Mouse (Mus musculus): ENCODE data around the gene Odc1. TPM values are rescaled to one million over a fixed set of nuclear protein-coding genes. Genes with fewer than 3 reads are reported as not detected.
A peak's percentile ranks its signal among the peaks of the same experiment; 100 is the strongest.

The Odc1 gene
- polyA plus RNA-seq, 1 experiment from 2014 or later: 113 TPM

GRCm38 (mm10) chr12:17554200-17554951 is 9.8 kb downstream of the Odc1 start:
- 31% methylated on average over 15 of the region's 15 CpGs for WGBS
- 0 out of 2 replicates have a peak, but pooled peaks cover 2% of the 10 kb centered on the region for H3K9me3 ChIP-seq (replicated peaks; ENCODE audit: control insufficient read depth, low read length)
- peaks cover 16% of the 10 kb centered on the region for H3K36me3 ChIP-seq (ENCODE audit: control insufficient read depth, insufficient read depth)
- no peaks in the 10 kb centered on the region for H3K27me3 ChIP-seq (ENCODE audit: control insufficient read depth, insufficient read depth, low read length)
- H3K27ac ChIP-seq (ENCODE audit: low read length): no peak overlapping the region
- H3K4me1 ChIP-seq (ENCODE audit: control insufficient read depth, insufficient read depth, low read length): peaks cover 16% of the 10 kb centered on the region
- H3K9ac ChIP-seq (ENCODE audit: low read length): no peak overlapping the region
- no peak overlapping the region for H3K4me3 ChIP-seq (ENCODE audit: low read length)
- H3K4me2 ChIP-seq (ENCODE audit: low read depth, low read length): no peak overlapping the region
- peak; percentile 54; the same call in 1 of the 2 replicates for ATAC-seq (replicated peaks; ENCODE audit: extremely low read depth, insufficient read depth, low FRiP score)

GRCm38 (mm10) chr12:17556430-17557343 is 12.1 kb downstream of the Odc1 start:
- no peaks in the 10 kb centered on the region for H3K27me3 ChIP-seq (ENCODE audit: control insufficient read depth, insufficient read depth, low read length)
- 27% methylated on average over 21 of the region's 21 CpGs for WGBS
- no peak overlapping the region; the same call in 1 of the 2 replicates for H3K9ac ChIP-seq (ENCODE audit: low read length)
- H3K9me3 ChIP-seq (replicated peaks; ENCODE audit: control insufficient read depth, low read length): 0 out of 2 replicates have a peak, but pooled peaks cover 2% of the 10 kb centered on the region
- no peak overlapping the region for H3K4me3 ChIP-seq (ENCODE audit: low read length)
- peaks cover 2% of the 10 kb centered on the region for H3K36me3 ChIP-seq (ENCODE audit: control insufficient read depth, insufficient read depth)
- no peak overlapping the region for H3K27ac ChIP-seq (ENCODE audit: low read length)
- ATAC-seq (replicated peaks; ENCODE audit: extremely low read depth, insufficient read depth, low FRiP score): 0 out of 2 replicates have a peak, but pooled peaks have one; percentile 37
- H3K4me2 ChIP-seq (ENCODE audit: low read depth, low read length): peak overlapping the region; percentile 58
- peaks cover 16% of the 10 kb centered on the region for H3K4me1 ChIP-seq (ENCODE audit: control insufficient read depth, insufficient read depth, low read length)

- H3K4me1 ChIP-seq (ENCODE audit: control insufficient read depth, insufficient read depth, low read length): peaks cover 16% of the 10 kb centered on the region
- no peak for ATAC-seq (replicated peaks; ENCODE audit: extremely low read depth, insufficient read depth, low FRiP score)
- H3K27ac ChIP-seq (ENCODE audit: low read length): no peak overlapping the region
- WGBS: 22% methylated on average over 7 of the region's 7 CpGs
- H3K4me2 ChIP-seq (ENCODE audit: low read depth, low read length): peak overlapping the region; percentile 58
- no peaks in the 10 kb centered on the region for H3K36me3 ChIP-seq (ENCODE audit: control insufficient read depth, insufficient read depth)
- 0 out of 2 replicates have a peak, but pooled peaks cover 2% of the 10 kb centered on the region for H3K9me3 ChIP-seq (replicated peaks; ENCODE audit: control insufficient read depth, low read length)
- no peak overlapping the region for H3K9ac ChIP-seq (ENCODE audit: low read length)
- H3K4me3 ChIP-seq (ENCODE audit: low read length): no peak overlapping the region
- H3K27me3 ChIP-seq (ENCODE audit: control insufficient read depth, insufficient read depth, low read length): no peaks in the 10 kb centered on the region
Measured at GRCm38 (mm10) chr12:17557344-17557966, 12.9 kb downstream of the Odc1 start.

GRCm38 (mm10) chr12:17557967-17558345 is 13.4 kb downstream of the Odc1 start:
- no peak overlapping the region for H3K9ac ChIP-seq (ENCODE audit: low read length)
- no peak overlapping the region for H3K4me3 ChIP-seq (ENCODE audit: low read length)
- no peak overlapping the region for H3K27ac ChIP-seq (ENCODE audit: low read length)
- H3K4me1 ChIP-seq (ENCODE audit: control insufficient read depth, insufficient read depth, low read length): peaks cover 16% of the 10 kb centered on the region
- H3K9me3 ChIP-seq (replicated peaks; ENCODE audit: control insufficient read depth, low read length): 0 out of 2 replicates have a peak, but pooled peaks cover 2% of the 10 kb centered on the region
- no peak for ATAC-seq (replicated peaks; ENCODE audit: extremely low read depth, insufficient read depth, low FRiP score)
- H3K27me3 ChIP-seq (ENCODE audit: control insufficient read depth, insufficient read depth, low read length): no peaks in the 10 kb centered on the region
- H3K36me3 ChIP-seq (ENCODE audit: control insufficient read depth, insufficient read depth): no peaks in the 10 kb centered on the region
- 64% methylated on average over 2 of the region's 2 CpGs for WGBS
- H3K4me2 ChIP-seq (ENCODE audit: low read depth, low read length): no peak overlapping the region

- Histone ChIP-seq H3K36me3 (ENCODE audit: control insufficient read depth, insufficient read depth) (no peaks in the 10 kb centered on the region), H3K9me3 (replicated peaks; ENCODE audit: control insufficient read depth, low read length) (0 out of 2 replicates have a peak, but pooled peaks cover 2% of the 10 kb centered on the region), H3K4me3 (ENCODE audit: low read length) (no peak overlapping the region), H3K27me3 (ENCODE audit: control insufficient read depth, insufficient read depth, low read length) (no peaks in the 10 kb centered on the region), H3K9ac (ENCODE audit: low read length) (no peak overlapping the region), H3K4me2 (ENCODE audit: low read depth, low read length) (no peak overlapping the region), H3K4me1 (ENCODE audit: control insufficient read depth, insufficient read depth, low read length) (peaks cover 1% of the 10 kb centered on the region), H3K27ac (ENCODE audit: low read length) (no peak overlapping the region)
- no peak for ATAC-seq (replicated peaks; ENCODE audit: extremely low read depth, insufficient read depth, low FRiP score)
- WGBS: 84% methylated on average over 1 of the region's 1 CpGs
Measured at GRCm38 (mm10) chr12:17562396-17562795, 17.8 kb downstream of the Odc1 start.

GRCm38 (mm10) chr12:17565393-17566045 is 20.9 kb downstream of the Odc1 start:
- no peak overlapping the region for H3K4me3 ChIP-seq (ENCODE audit: low read length)
- H3K27ac ChIP-seq (ENCODE audit: low read length): no peak overlapping the region
- no peaks in the 10 kb centered on the region for H3K9me3 ChIP-seq (replicated peaks; ENCODE audit: control insufficient read depth, low read length)
- no peaks in the 10 kb centered on the region for H3K36me3 ChIP-seq (ENCODE audit: control insufficient read depth, insufficient read depth)
- H3K27me3 ChIP-seq (ENCODE audit: control insufficient read depth, insufficient read depth, low read length): no peaks in the 10 kb centered on the region
- WGBS: 72% methylated on average over 3 of the region's 3 CpGs
- no peak overlapping the region for H3K9ac ChIP-seq (ENCODE audit: low read length)
- no peak for ATAC-seq (replicated peaks; ENCODE audit: extremely low read depth, insufficient read depth, low FRiP score)
- H3K4me2 ChIP-seq (ENCODE audit: low read depth, low read length): no peak overlapping the region
- no peaks in the 10 kb centered on the region for H3K4me1 ChIP-seq (ENCODE audit: control insufficient read depth, insufficient read depth, low read length)

GRCm38 (mm10) chr12:17566046-17566408 is 21.4 kb downstream of the Odc1 start:
- WGBS: 57% methylated on average over 1 of the region's 1 CpGs
- H3K4me3 ChIP-seq (ENCODE audit: low read length): no peak overlapping the region
- H3K9ac ChIP-seq (ENCODE audit: low read length): no peak overlapping the region
- no peak for ATAC-seq (replicated peaks; ENCODE audit: extremely low read depth, insufficient read depth, low FRiP score)
- H3K27me3 ChIP-seq (ENCODE audit: control insufficient read depth, insufficient read depth, low read length): no peaks in the 10 kb centered on the region
- H3K4me1 ChIP-seq (ENCODE audit: control insufficient read depth, insufficient read depth, low read length): no peaks in the 10 kb centered on the region
- H3K27ac ChIP-seq (ENCODE audit: low read length): no peak overlapping the region
- H3K9me3 ChIP-seq (replicated peaks; ENCODE audit: control insufficient read depth, low read length): no peaks in the 10 kb centered on the region
- no peaks in the 10 kb centered on the region for H3K36me3 ChIP-seq (ENCODE audit: control insufficient read depth, insufficient read depth)
- H3K4me2 ChIP-seq (ENCODE audit: low read depth, low read length): no peak overlapping the region

GRCm38 (mm10) chr12:17568564-17568963 is 24.0 kb downstream of the Odc1 start:
- ATAC-seq (replicated peaks; ENCODE audit: extremely low read depth, insufficient read depth, low FRiP score): no peak
- Histone ChIP-seq H3K36me3 (ENCODE audit: control insufficient read depth, insufficient read depth) (no peaks in the 10 kb centered on the region), H3K4me2 (ENCODE audit: low read depth, low read length) (no peak overlapping the region), H3K9me3 (replicated peaks; ENCODE audit: control insufficient read depth, low read length) (no peaks in the 10 kb centered on the region), H3K4me3 (ENCODE audit: low read length) (no peak overlapping the region), H3K4me1 (ENCODE audit: control insufficient read depth, insufficient read depth, low read length) (no peaks in the 10 kb centered on the region), H3K9ac (ENCODE audit: low read length) (no peak overlapping the region), H3K27ac (ENCODE audit: low read length) (no peak overlapping the region), H3K27me3 (ENCODE audit: control insufficient read depth, insufficient read depth, low read length) (no peaks in the 10 kb centered on the region)
- WGBS: 72% methylated on average over 10 of the region's 10 CpGs

Measured in heart, embryonic 16.5 days (tissue).